Mouse (Mus musculus) embryonic facial prominence, embryonic 13.5 days (tissue): Measurements from ENCODE around the gene Adnp. TPM values are rescaled to one million over a fixed set of nuclear protein-coding genes. Genes with fewer than 3 reads are reported as not detected.

Source experiments
- ATAC-seq: fragments of 200-750 bp; cut with Nextera tagmentation; 2 replicates; pipeline ENCODE4 v1.8.0; 2017; ENCODE audit warnings: low read depth; ENCODE audit not compliant: insufficient number of reproducible peaks, insufficient read depth, low FRiP score, low TSS enrichment
- H3K27ac ChIP-seq: fragments of 300-500 bp; sonication (generic); 2 replicates; pipeline ENCODE4 v1.5.1; 2015; ENCODE audit warnings: moderate library complexity, mild to moderate bottlenecking, inconsistent platforms
- H3K27me3 ChIP-seq: fragments of 300-500 bp; sonication (generic); 2 replicates; pipeline ENCODE4 v1.6.1; 2015; ENCODE audit warnings: mild to moderate bottlenecking, inconsistent platforms
- H3K36me3 ChIP-seq: fragments of 300-500 bp; sonication (generic); 2 replicates; pipeline ENCODE4 v1.6.1; 2015; ENCODE audit warnings: mild to moderate bottlenecking, inconsistent platforms
- H3K4me1 ChIP-seq: fragments of 300-500 bp; sonication (generic); 2 replicates; pipeline ENCODE4 v1.6.1; 2015; ENCODE audit warnings: inconsistent platforms
- H3K4me2 ChIP-seq: fragments of 300-500 bp; sonication (generic); 2 replicates; pipeline ENCODE4 v1.6.1; 2015; ENCODE audit warnings: moderate library complexity, mild to moderate bottlenecking, inconsistent platforms
- H3K4me3 ChIP-seq: fragments of 300-500 bp; sonication (generic); 2 replicates; pipeline ENCODE4 v1.5.1; 2015; ENCODE audit warnings: mild to moderate bottlenecking, inconsistent platforms
- H3K9ac ChIP-seq: fragments of 300-500 bp; sonication (generic); 2 replicates; pipeline ENCODE4 v1.6.1; 2015; ENCODE audit warnings: mild to moderate bottlenecking, inconsistent platforms
- H3K9me3 ChIP-seq: fragments of 300-500 bp; sonication (generic); 2 replicates; pipeline ENCODE4 v1.6.1; 2016; ENCODE audit warnings: inconsistent platforms
- WGBS: fragments of 180-500 bp; shearing (Covaris S2); methylation state at CpG from one replicate; pipeline ENCODE4 v1.1.7; 2015; ENCODE audit warnings: mixed read lengths; 5-methylcytosine and 5-hydroxymethylcytosine counted together
- microRNA-seq: library from miRNA; unstranded; fragments of <30 nt; microRNA quantifications from one replicate; pipeline ENCODE4, GENCODE M21; 2016
- polyA plus RNA-seq: library from polyadenylated mRNA; unstranded; fragments of >200 nt; fragmentation: Nextera tagmentation; extraction: Ambion mirVana; gene quantifications from 2 replicates; pipeline ENCODE4 v1.2.1, GENCODE M21; 2015

Adnp gene
- polyA plus RNA-seq, 1 experiment from 2014 or later: 3.9 TPM

- Histone ChIP-seq H3K27me3 (no peaks in the 10 kb centered on the region), H3K9ac (no peak overlapping the region), H3K9me3 (no peaks in the 10 kb centered on the region), H3K4me2 (no peak overlapping the region), H3K27ac (no peak overlapping the region), H3K36me3 (no peaks in the 10 kb centered on the region), H3K4me3 (no peak overlapping the region), H3K4me1 (peaks cover 22% of the 10 kb centered on the region)
- WGBS: 59% methylated on average over 22 of the region's 22 CpGs
- no peak for ATAC-seq
These were observed 59.0 kb downstream of the Adnp start for GRCm38 (mm10) chr2:168147722-168148432.

- Histone ChIP-seq H3K27me3 (no peaks in the 10 kb centered on the region), H3K4me3 (no peak overlapping the region), H3K4me2 (no peak overlapping the region), H3K27ac (no peak overlapping the region; the same call in 1 of the 2 replicates), H3K4me1 (peaks cover 22% of the 10 kb centered on the region), H3K9me3 (no peaks in the 10 kb centered on the region), H3K9ac (no peak overlapping the region), H3K36me3 (no peaks in the 10 kb centered on the region)
- ATAC-seq: no peak
- 52% methylated on average over 2 of the region's 2 CpGs for WGBS
These were observed 61.5 kb downstream of the Adnp start for GRCm38 (mm10) chr2:168145437-168145836.

GRCm38 (mm10) chr2:168143794-168144193 is 63.1 kb downstream of the Adnp start:
- Histone ChIP-seq H3K27me3 (no peaks in the 10 kb centered on the region), H3K27ac (no peak overlapping the region), H3K9me3 (no peaks in the 10 kb centered on the region), H3K4me1 (peaks cover 22% of the 10 kb centered on the region), H3K36me3 (no peaks in the 10 kb centered on the region), H3K4me3 (no peak overlapping the region), H3K4me2 (no peak overlapping the region), H3K9ac (no peak overlapping the region)
- WGBS: 47% methylated on average over 5 of the region's 5 CpGs
- no peak for ATAC-seq

- Histone ChIP-seq H3K27ac (no peak overlapping the region), H3K4me1 (no peaks in the 10 kb centered on the region), H3K36me3 (no peaks in the 10 kb centered on the region), H3K4me3 (no peak overlapping the region), H3K9ac (no peak overlapping the region), H3K9me3 (no peaks in the 10 kb centered on the region), H3K27me3 (no peaks in the 10 kb centered on the region), H3K4me2 (no peak overlapping the region)
- 74% methylated on average over 15 of the region's 15 CpGs for WGBS
- no peak for ATAC-seq
These were observed 69.8 kb downstream of the Adnp start for GRCm38 (mm10) chr2:168137161-168137560.

Small RNAs within 50 kb of the gene (microRNA-seq; reads per million reads assigned to microRNA genes)
- not detected for gene Gm24561

Other genes starting within 250 kb of the Adnp start
- 7.0 and 7.7 TPM in 2 replicates for gene Ripor3, start 196.5 kb downstream of the Adnp start, polyA plus RNA-seq
- gene Pard6b, start 126.1 kb downstream of the Adnp start, polyA plus RNA-seq: 3.0 and 3.9 TPM in 2 replicates
- gene Gm20716, start 23.3 kb upstream of the Adnp start, polyA plus RNA-seq: 26.0 and 29.3 TPM in 2 replicates
- gene Dpm1, start 23.5 kb upstream of the Adnp start, polyA plus RNA-seq: 96.6 and 99.5 TPM in 2 replicates
- gene Mocs3, start 23.5 kb upstream of the Adnp start, polyA plus RNA-seq: 7.5 and 7.6 TPM in 2 replicates
- gene Kcng1, start 74.6 kb upstream of the Adnp start, polyA plus RNA-seq: 2.1 and 2.2 TPM in 2 replicates